Mouse (Mus musculus) forebrain, embryonic 11.5 days (tissue): ENCODE measurements around the gene Mettl9. TPM values are rescaled to one million over a fixed set of nuclear protein-coding genes. Genes with fewer than 3 reads are reported as not detected.
A peak's percentile ranks its signal among the peaks of the same experiment; 100 is the strongest.
"Not testable (repeated sequence)": the region's sequence is repeated elsewhere in the genome, so short reads cannot be mapped to it uniquely, and the experiment has no call there.

ENCODE experiments used
- ATAC-seq: fragments of 200-750 bp; cut with Nextera tagmentation; replicated peaks from 2 replicates; pipeline ENCODE4 v1.8.0; 2017; ENCODE audit warnings: moderate TSS enrichment; ENCODE audit not compliant: low FRiP score
- DNase-seq: peaks from one replicate; pipeline ENCODE4 v3.0.0-alpha.2; 2017; ENCODE audit warnings: low spot score
- H3K27ac ChIP-seq: fragments of 300-500 bp; sonication (generic); 2 replicates; pipeline ENCODE4 v1.5.1; 2014; ENCODE audit warnings: low read depth, low read length
- H3K27me3 ChIP-seq: fragments of 300-500 bp; sonication (generic); 2 replicates; pipeline ENCODE4 v1.6.1; 2014; ENCODE audit warnings: mild to moderate bottlenecking, low read length, mixed read lengths; ENCODE audit not compliant: control insufficient read depth, insufficient read depth
- H3K36me3 ChIP-seq: fragments of 300-500 bp; sonication (generic); 2 replicates; pipeline ENCODE4 v1.6.1; 2014; ENCODE audit warnings: mild to moderate bottlenecking, low read length, moderate library complexity, mixed read lengths; ENCODE audit not compliant: control insufficient read depth, insufficient read depth
- H3K4me1 ChIP-seq: fragments of 300-500 bp; sonication (generic); replicated peaks from 2 replicates; pipeline ENCODE4 v1.6.1; 2014; ENCODE audit warnings: low read length, mixed read lengths; ENCODE audit not compliant: control insufficient read depth, insufficient read depth
- H3K4me2 ChIP-seq: fragments of 300-500 bp; sonication (generic); 2 replicates; pipeline ENCODE4 v1.6.1; 2014; ENCODE audit warnings: low read depth, mild to moderate bottlenecking, low read length, moderate library complexity, mixed read lengths; ENCODE audit not compliant: severe bottlenecking
- H3K4me3 ChIP-seq: fragments of 300-500 bp; sonication (generic); 2 replicates; pipeline ENCODE4 v1.5.1; 2014; ENCODE audit warnings: low read depth, low read length
- H3K9ac ChIP-seq: fragments of 300-500 bp; sonication (generic); 2 replicates; pipeline ENCODE4 v1.6.1; 2014; ENCODE audit warnings: low read length
- H3K9me3 ChIP-seq: fragments of 300-500 bp; sonication (generic); 2 replicates; pipeline ENCODE4 v1.6.1; 2016; ENCODE audit warnings: low read length, mixed read lengths; ENCODE audit not compliant: control insufficient read depth
- WGBS: fragments of 180-500 bp; shearing (Covaris S2); extraction: QIAGEN DNeasy Blood & Tissue Kit; methylation state at CpG from one replicate; pipeline ENCODE4 v1.1.7; 2014; 5-methylcytosine and 5-hydroxymethylcytosine counted together
- polyA plus RNA-seq: library from polyadenylated mRNA; unstranded; fragments of >200 nt; fragmentation: Nextera tagmentation; extraction: Ambion mirVana; gene quantifications from 2 replicates; pipeline ENCODE4 v1.2.1, GENCODE M21; 2014

Mettl9 gene
- polyA plus RNA-seq, 1 experiment from 2014 or later: 261 TPM

- H3K4me1 ChIP-seq: no peaks in the 10 kb centered on the region
- no peak overlapping the region for H3K4me3 ChIP-seq
- ATAC-seq (no peak), DNase-seq (no peak)
- H3K27ac ChIP-seq: no peak overlapping the region
- 54% methylated on average over 10 of the region's 10 CpGs for WGBS
- H3K36me3 ChIP-seq: no peaks in the 10 kb centered on the region
- H3K27me3 ChIP-seq: no peaks in the 10 kb centered on the region
- H3K9me3 ChIP-seq: no peaks in the 10 kb centered on the region
- no peak overlapping the region for H3K9ac ChIP-seq
- H3K4me2 ChIP-seq: no peak overlapping the region
These were observed 22.2 kb upstream of the Mettl9 start for GRCm38 (mm10) chr7:121011794-121012689.

DNA sequence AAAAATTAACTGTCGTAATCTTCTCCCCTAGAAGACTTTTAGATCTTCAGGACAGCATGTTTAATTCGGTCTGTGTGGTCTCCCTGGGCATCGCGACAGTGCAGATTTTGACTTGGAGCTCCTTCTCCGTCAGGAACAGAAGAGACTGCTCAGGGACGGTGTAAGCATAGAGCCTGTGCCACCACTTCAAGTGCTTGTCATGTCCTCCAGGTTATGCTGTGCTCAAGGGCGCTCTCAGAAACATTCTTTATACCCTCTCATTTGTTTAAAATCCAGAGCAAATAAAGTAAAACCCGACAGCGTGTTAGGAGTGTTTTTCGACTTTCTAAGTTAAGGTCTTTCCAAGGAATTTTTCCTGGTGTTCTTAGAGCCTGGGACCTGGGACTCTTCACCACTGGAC lies 19.8 kb upstream of the Mettl9 start:
- Histone ChIP-seq H3K9me3 (no peaks in the 10 kb centered on the region), H3K9ac (no peak overlapping the region), H3K27ac (no peak overlapping the region), H3K4me2 (no peak overlapping the region), H3K4me1 (no peaks in the 10 kb centered on the region), H3K27me3 (no peaks in the 10 kb centered on the region), H3K4me3 (no peak overlapping the region), H3K36me3 (no peaks in the 10 kb centered on the region)
- WGBS: 92% methylated on average over 10 of the region's 10 CpGs
- no peak for ATAC-seq
- no peak for DNase-seq

GRCm38 (mm10) chr7:121018778-121019177 lies 15.5 kb upstream of the Mettl9 start:
- DNase-seq (no peak), ATAC-seq (no peak)
- 84% methylated on average over 3 of the region's 3 CpGs for WGBS
- Histone ChIP-seq H3K4me1 (no peaks in the 10 kb centered on the region), H3K27me3 (no peaks in the 10 kb centered on the region), H3K4me3 (no peak overlapping the region), H3K9ac (no peak overlapping the region), H3K9me3 (no peaks in the 10 kb centered on the region), H3K27ac (no peak overlapping the region), H3K4me2 (no peak overlapping the region), H3K36me3 (no peaks in the 10 kb centered on the region)

DNA sequence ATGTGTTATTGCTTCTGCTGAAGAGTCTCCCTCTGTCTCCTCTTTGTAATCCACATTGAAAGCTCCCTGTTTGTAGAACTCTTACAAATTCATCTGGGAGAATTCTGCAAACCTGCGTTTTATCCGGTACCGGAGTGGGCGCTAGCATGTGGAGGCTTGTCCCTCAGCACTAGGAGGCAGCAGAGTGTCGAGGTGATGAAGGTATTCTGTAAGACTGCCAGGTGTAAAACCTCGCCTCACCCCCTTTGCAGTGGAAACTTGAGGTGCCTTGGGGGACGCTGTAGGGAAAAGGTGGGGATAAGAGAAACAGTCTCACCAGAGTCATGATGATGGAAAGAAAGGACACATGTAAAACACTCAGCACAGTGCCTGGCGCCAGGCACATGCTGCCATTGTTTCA lies 14.0 kb upstream of the Mettl9 start:
- no peaks in the 10 kb centered on the region for H3K4me1 ChIP-seq
- no peak overlapping the region for H3K9ac ChIP-seq
- no peak overlapping the region for H3K4me2 ChIP-seq
- no peaks in the 10 kb centered on the region for H3K36me3 ChIP-seq
- no peak overlapping the region for H3K27ac ChIP-seq
- 40% methylated on average over 8 of the region's 8 CpGs for whole genome bisulfite sequencing
- ATAC-seq: no peak
- H3K4me3 ChIP-seq: no peak overlapping the region
- H3K9me3 ChIP-seq: no peaks in the 10 kb centered on the region
- no peak for DNase-seq
- H3K27me3 ChIP-seq: no peaks in the 10 kb centered on the region

DNA sequence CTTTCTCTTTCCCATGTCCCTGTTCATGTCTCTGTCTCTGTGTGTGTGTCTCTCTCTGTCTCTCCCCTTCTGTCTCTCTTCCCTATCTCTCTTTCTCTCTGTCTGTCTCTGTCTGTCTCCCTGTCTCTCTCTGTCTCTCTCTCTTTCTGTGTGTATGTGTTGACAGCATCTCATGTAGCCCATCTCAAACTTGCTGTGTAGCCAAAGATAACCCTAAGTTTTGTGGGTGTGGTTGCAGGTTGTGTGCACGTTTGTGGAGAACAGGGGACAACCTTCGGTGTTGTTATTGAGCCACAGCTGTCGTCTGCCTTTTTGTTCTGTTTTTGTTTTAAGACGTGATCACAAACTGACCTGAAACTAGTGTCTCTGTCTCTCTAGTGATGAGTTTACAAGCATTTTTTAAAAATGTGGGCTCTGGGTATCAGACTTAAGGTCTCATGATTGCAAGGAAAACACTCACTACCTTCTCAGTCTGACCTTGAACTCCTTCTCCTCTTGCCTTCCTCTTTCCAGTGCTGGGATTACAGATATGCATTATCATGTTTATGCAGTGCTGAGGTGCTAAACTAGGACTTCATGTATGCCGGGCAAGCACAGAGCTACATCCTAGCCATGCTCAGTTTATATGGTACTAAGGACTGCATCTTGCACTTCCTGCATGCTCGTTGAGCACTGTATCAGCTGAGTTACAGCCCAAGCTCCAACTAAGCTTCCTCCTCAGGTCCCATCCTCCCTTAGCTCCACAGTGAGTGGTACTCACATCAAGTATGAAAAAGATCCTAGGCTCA lies 8.8 kb upstream of the Mettl9 start:
- 86% methylated on average over 6 of the region's 6 CpGs for WGBS
- no peak for ATAC-seq
- no peaks in the 10 kb centered on the region for H3K27me3 ChIP-seq

DNA sequence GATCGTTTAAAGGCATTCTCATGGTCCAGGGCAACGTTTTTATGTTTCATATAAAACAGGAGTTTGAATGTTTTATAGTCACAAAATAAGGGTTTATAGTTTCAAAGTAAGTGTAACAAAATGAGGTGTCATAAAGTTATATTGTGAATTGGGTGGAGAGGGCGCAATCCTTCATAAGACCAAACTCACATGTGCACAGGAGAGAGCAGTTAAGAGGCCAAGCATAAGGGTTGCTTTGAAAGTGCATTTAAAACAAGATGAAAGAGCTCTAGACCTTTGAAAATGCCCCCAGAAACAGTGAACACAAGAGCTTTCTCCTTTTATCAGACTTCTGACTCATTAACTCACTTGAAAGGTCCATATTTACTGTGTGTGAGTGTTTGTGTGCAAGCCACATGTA lies 7.9 kb upstream of the Mettl9 start:
- no peaks in the 10 kb centered on the region for H3K4me1 ChIP-seq
- H3K27ac ChIP-seq: no peak overlapping the region
- no peaks in the 10 kb centered on the region for H3K36me3 ChIP-seq
- ATAC-seq (no peak), DNase-seq (no peak)
- no peak overlapping the region for H3K4me2 ChIP-seq
- 66% methylated on average over 3 of the region's 3 CpGs for WGBS
- H3K9me3 ChIP-seq: no peaks in the 10 kb centered on the region
- H3K4me3 ChIP-seq: no peak overlapping the region
- no peaks in the 10 kb centered on the region for H3K27me3 ChIP-seq
- no peak overlapping the region for H3K9ac ChIP-seq

More for the DNA sequence above, 8.8 kb upstream of the Mettl9 start:
- no peak for DNase-seq
- no peak overlapping the region for H3K4me2 ChIP-seq
- H3K36me3 ChIP-seq: no peaks in the 10 kb centered on the region
- H3K9me3 ChIP-seq: no peaks in the 10 kb centered on the region
- H3K4me3 ChIP-seq: no peak overlapping the region
- H3K4me1 ChIP-seq: no peaks in the 10 kb centered on the region
- no peak overlapping the region for H3K9ac ChIP-seq
- H3K27ac ChIP-seq: no peak overlapping the region

GRCm38 (mm10) chr7:121029947-121030346 lies 4.3 kb upstream of the Mettl9 start:
- DNase-seq, ATAC-seq: not testable (repeated sequence)

DNA sequence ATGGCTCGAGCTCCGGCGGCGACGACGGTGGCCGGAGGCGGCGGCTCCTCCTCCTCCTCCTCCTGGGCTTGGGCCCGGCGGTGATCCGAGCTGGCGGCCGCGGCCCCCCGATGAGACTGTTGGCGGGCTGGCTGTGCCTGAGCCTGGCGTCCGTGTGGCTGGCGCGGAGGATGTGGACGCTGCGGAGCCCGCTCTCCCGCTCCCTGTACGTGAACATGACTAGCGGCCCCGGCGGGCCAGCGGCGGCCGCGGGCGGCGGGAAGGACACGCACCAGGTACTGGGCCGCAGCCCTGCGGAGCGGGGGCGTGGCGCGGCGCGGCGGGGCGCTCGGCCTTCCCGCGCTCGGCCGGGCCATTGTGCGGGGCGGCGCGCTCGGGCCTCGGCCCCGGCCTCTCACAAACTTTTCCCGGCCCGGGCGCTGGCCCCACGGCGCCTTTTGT lies 476 bp downstream of the Mettl9 start:
- H3K4me3 ChIP-seq: peak overlapping the region; percentile 96
- H3K27me3 ChIP-seq: no peaks in the 10 kb centered on the region
- under 1% methylated on average over 54 of the region's 63 CpGs for WGBS
- no peaks in the 10 kb centered on the region for H3K36me3 ChIP-seq
- peak overlapping the region; percentile 99 for H3K9ac ChIP-seq
- peak overlapping the region; percentile 81 for H3K4me2 ChIP-seq
- no peak for DNase-seq
- peak overlapping the region; percentile 97 for H3K27ac ChIP-seq
- H3K4me1 ChIP-seq: peaks cover 9% of the 10 kb centered on the region; the same call in 1 of the 2 replicates
- H3K9me3 ChIP-seq: no peaks in the 10 kb centered on the region
- peak; percentile 81 for ATAC-seq

More at GRCm38 (mm10) chr7:121029947-121030346, 4.3 kb upstream of the Mettl9 start:
- H3K4me2 ChIP-seq, H3K9me3 ChIP-seq, H3K36me3 ChIP-seq, H3K27me3 ChIP-seq, H3K27ac ChIP-seq, H3K4me3 ChIP-seq, H3K4me1 ChIP-seq, H3K9ac ChIP-seq: not testable (repeated sequence)
